Mouse (Mus musculus): ENCODE measurements at regions not wholly inside any gene's neighbourhood (a gene's known extent, or its start where the extent isn't known, plus 50 kb on each side); places are given as distances from the start of the nearest gene placed in this dataset.

- H3K4me2 ChIP-seq (ENCODE audit: low read depth, low read length): no peak overlapping the region
- H3K4me3 ChIP-seq (replicated peaks; ENCODE audit: low read length): no peak overlapping the region
- no peaks in the 10 kb centered on the region for H3K36me3 ChIP-seq (ENCODE audit: control insufficient read depth, insufficient read depth, low read length)
- no peak overlapping the region for H3K27ac ChIP-seq (ENCODE audit: low read length)
- WGBS: 46% methylated on average over 3 of the region's 3 CpGs
- no peak overlapping the region for H3K9ac ChIP-seq (ENCODE audit: low read length)
- H3K9me3 ChIP-seq (replicated peaks; ENCODE audit: control insufficient read depth, low read length): no peaks in the 10 kb centered on the region
- ATAC-seq (ENCODE audit: insufficient read depth, low FRiP score): no peak
- no peaks in the 10 kb centered on the region for H3K27me3 ChIP-seq (ENCODE audit: control insufficient read depth, insufficient read depth, low read length)
- H3K4me1 ChIP-seq (ENCODE audit: control insufficient read depth, insufficient read depth, low read length): no peaks in the 10 kb centered on the region
Measured at GRCm38 (mm10) chr2:123409075-123409474, 644.0 kb downstream of the Sqor start.

GRCm38 (mm10) chr2:123458034-123458677 lies 631.6 kb upstream of the Sema6d start:
- Histone ChIP-seq H3K27ac (ENCODE audit: low read length) (no peak overlapping the region), H3K4me3 (replicated peaks; ENCODE audit: low read length) (no peak overlapping the region), H3K27me3 (ENCODE audit: control insufficient read depth, insufficient read depth, low read length) (no peaks in the 10 kb centered on the region), H3K9me3 (replicated peaks; ENCODE audit: control insufficient read depth, low read length) (no peaks in the 10 kb centered on the region), H3K4me2 (ENCODE audit: low read depth, low read length) (no peak overlapping the region), H3K36me3 (ENCODE audit: control insufficient read depth, insufficient read depth, low read length) (no peaks in the 10 kb centered on the region), H3K9ac (ENCODE audit: low read length) (no peak overlapping the region), H3K4me1 (ENCODE audit: control insufficient read depth, insufficient read depth, low read length) (no peaks in the 10 kb centered on the region)
- WGBS: 41% methylated on average over 5 of the region's 5 CpGs
- no peak for ATAC-seq (ENCODE audit: insufficient read depth, low FRiP score)

- H3K4me2 ChIP-seq (ENCODE audit: low read depth, low read length): no peak overlapping the region
- 58% methylated on average over 2 of the region's 2 CpGs for WGBS
- H3K4me1 ChIP-seq (ENCODE audit: control insufficient read depth, insufficient read depth, low read length): no peaks in the 10 kb centered on the region
- H3K27me3 ChIP-seq (ENCODE audit: control insufficient read depth, insufficient read depth, low read length): no peaks in the 10 kb centered on the region
- H3K36me3 ChIP-seq (ENCODE audit: control insufficient read depth, insufficient read depth, low read length): no peaks in the 10 kb centered on the region
- no peaks in the 10 kb centered on the region for H3K9me3 ChIP-seq (replicated peaks; ENCODE audit: control insufficient read depth, low read length)
- no peak for ATAC-seq (ENCODE audit: insufficient read depth, low FRiP score)
- no peak overlapping the region for H3K9ac ChIP-seq (ENCODE audit: low read length)
- H3K27ac ChIP-seq (ENCODE audit: low read length): no peak overlapping the region
- no peak overlapping the region for H3K4me3 ChIP-seq (replicated peaks; ENCODE audit: low read length)
Measured at GRCm38 (mm10) chr2:123473840-123474239, 615.9 kb upstream of the Sema6d start.

DNA sequence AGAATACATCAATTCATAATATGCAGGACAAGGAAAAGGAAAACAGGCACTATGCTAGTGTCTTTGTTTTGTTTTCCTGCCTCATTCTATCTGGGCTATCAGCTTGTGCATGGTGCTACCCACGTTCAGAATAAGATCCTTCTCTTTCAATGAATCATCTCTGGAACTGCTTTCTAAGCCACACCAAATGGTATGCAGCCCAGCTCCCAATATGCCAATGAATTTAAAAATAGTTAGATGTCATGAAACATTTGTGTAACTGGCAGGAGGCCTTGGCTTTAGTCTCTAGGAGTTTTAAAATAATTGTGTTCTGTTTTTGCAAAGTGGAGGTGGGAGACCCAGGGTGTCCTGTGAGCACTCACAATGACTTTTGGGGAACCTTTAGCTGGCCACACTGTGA lies 603.1 kb upstream of the Sema6d start:
- no peak for ATAC-seq (ENCODE audit: insufficient read depth, low FRiP score)
- Histone ChIP-seq H3K9ac (ENCODE audit: low read length) (no peak overlapping the region), H3K9me3 (replicated peaks; ENCODE audit: control insufficient read depth, low read length) (no peaks in the 10 kb centered on the region), H3K4me2 (ENCODE audit: low read depth, low read length) (no peak overlapping the region), H3K36me3 (ENCODE audit: control insufficient read depth, insufficient read depth, low read length) (no peaks in the 10 kb centered on the region), H3K4me1 (ENCODE audit: control insufficient read depth, insufficient read depth, low read length) (no peaks in the 10 kb centered on the region), H3K4me3 (replicated peaks; ENCODE audit: low read length) (no peak overlapping the region), H3K27ac (ENCODE audit: low read length) (no peak overlapping the region), H3K27me3 (ENCODE audit: control insufficient read depth, insufficient read depth, low read length) (no peaks in the 10 kb centered on the region)
- WGBS: 34% methylated on average over 1 of the region's 1 CpGs

DNA sequence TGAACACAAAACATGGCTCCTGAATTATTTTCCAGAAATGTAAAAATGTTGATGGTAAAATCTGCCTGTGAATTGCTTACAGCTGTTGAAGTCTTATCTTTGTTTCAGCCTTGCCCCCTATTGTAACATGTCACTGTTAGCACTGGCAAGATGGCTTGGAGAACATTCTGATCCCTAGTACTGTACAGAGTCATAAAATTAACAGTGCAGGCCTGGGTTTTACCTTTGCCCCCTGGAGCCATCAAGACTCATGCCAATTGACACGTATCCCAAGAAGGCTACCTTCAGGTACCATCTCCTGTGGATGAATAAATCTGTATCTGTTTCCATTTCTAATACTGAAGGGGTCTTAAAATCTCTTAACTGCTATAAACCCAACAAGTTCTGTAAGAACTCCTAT lies 583.6 kb upstream of the Sema6d start:
- Histone ChIP-seq H3K36me3 (ENCODE audit: control insufficient read depth, insufficient read depth, low read length) (no peaks in the 10 kb centered on the region), H3K27ac (ENCODE audit: low read length) (no peak overlapping the region), H3K4me2 (ENCODE audit: low read depth, low read length) (no peak overlapping the region), H3K9me3 (replicated peaks; ENCODE audit: control insufficient read depth, low read length) (no peaks in the 10 kb centered on the region), H3K9ac (ENCODE audit: low read length) (no peak overlapping the region), H3K4me3 (replicated peaks; ENCODE audit: low read length) (no peak overlapping the region), H3K4me1 (ENCODE audit: control insufficient read depth, insufficient read depth, low read length) (no peaks in the 10 kb centered on the region), H3K27me3 (ENCODE audit: control insufficient read depth, insufficient read depth, low read length) (no peaks in the 10 kb centered on the region)
- no peak for ATAC-seq (ENCODE audit: insufficient read depth, low FRiP score)
- 84% methylated on average over 1 of the region's 1 CpGs for WGBS

GRCm38 (mm10) chr2:123507095-123507494 lies 582.7 kb upstream of the Sema6d start:
- H3K27ac ChIP-seq (ENCODE audit: low read length): no peak overlapping the region
- no peaks in the 10 kb centered on the region for H3K4me1 ChIP-seq (ENCODE audit: control insufficient read depth, insufficient read depth, low read length)
- no peaks in the 10 kb centered on the region for H3K27me3 ChIP-seq (ENCODE audit: control insufficient read depth, insufficient read depth, low read length)
- no peak overlapping the region for H3K4me3 ChIP-seq (replicated peaks; ENCODE audit: low read length)
- H3K9me3 ChIP-seq (replicated peaks; ENCODE audit: control insufficient read depth, low read length): no peaks in the 10 kb centered on the region
- H3K9ac ChIP-seq (ENCODE audit: low read length): no peak overlapping the region
- no peak overlapping the region for H3K4me2 ChIP-seq (ENCODE audit: low read depth, low read length)
- H3K36me3 ChIP-seq (ENCODE audit: control insufficient read depth, insufficient read depth, low read length): no peaks in the 10 kb centered on the region
- no peak for ATAC-seq (ENCODE audit: insufficient read depth, low FRiP score)

DNA sequence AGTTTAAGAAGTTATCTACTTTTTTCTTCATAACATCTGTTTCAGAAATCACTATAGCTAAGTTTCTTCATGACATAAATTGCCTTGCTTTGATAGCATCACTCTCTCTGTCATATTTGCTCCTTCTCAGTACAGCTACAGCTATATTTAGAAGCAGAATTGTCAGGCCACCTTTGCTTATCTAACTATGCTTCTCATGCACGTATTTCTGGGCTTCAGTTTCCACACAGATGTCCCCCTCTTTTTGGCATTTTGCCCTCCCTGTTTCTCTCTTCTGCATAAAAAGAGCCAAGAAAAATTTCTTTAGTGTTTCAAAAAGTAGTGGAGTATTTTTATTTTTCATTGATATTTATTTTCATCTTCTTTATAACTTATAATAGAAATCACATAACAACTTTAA lies 560.9 kb upstream of the Sema6d start:
- H3K36me3 ChIP-seq (ENCODE audit: control insufficient read depth, insufficient read depth, low read length): no peaks in the 10 kb centered on the region
- 51% methylated on average over 1 of the region's 1 CpGs for WGBS
- no peak overlapping the region for H3K4me3 ChIP-seq (replicated peaks; ENCODE audit: low read length)

GRCm38 (mm10) chr2:123532946-123533791 lies 556.6 kb upstream of the Sema6d start:
- no peak overlapping the region for H3K4me2 ChIP-seq (ENCODE audit: low read depth, low read length)
- no peaks in the 10 kb centered on the region for H3K4me1 ChIP-seq (ENCODE audit: control insufficient read depth, insufficient read depth, low read length)
- ATAC-seq (ENCODE audit: insufficient read depth, low FRiP score): no peak
- H3K36me3 ChIP-seq (ENCODE audit: control insufficient read depth, insufficient read depth, low read length): no peaks in the 10 kb centered on the region
- H3K27ac ChIP-seq (ENCODE audit: low read length): no peak overlapping the region
- no peaks in the 10 kb centered on the region for H3K27me3 ChIP-seq (ENCODE audit: control insufficient read depth, insufficient read depth, low read length)
- no peak overlapping the region for H3K9ac ChIP-seq (ENCODE audit: low read length)
- H3K9me3 ChIP-seq (replicated peaks; ENCODE audit: control insufficient read depth, low read length): no peaks in the 10 kb centered on the region
- no peak overlapping the region for H3K4me3 ChIP-seq (replicated peaks; ENCODE audit: low read length)
- WGBS: 80% methylated on average over 9 of the region's 9 CpGs

More for the DNA sequence above, 560.9 kb upstream of the Sema6d start:
- Histone ChIP-seq H3K27me3 (ENCODE audit: control insufficient read depth, insufficient read depth, low read length) (no peaks in the 10 kb centered on the region), H3K9ac (ENCODE audit: low read length) (no peak overlapping the region), H3K9me3 (replicated peaks; ENCODE audit: control insufficient read depth, low read length) (no peaks in the 10 kb centered on the region), H3K27ac (ENCODE audit: low read length) (no peak overlapping the region), H3K4me1 (ENCODE audit: control insufficient read depth, insufficient read depth, low read length) (no peaks in the 10 kb centered on the region), H3K4me2 (ENCODE audit: low read depth, low read length) (no peak overlapping the region)
- ATAC-seq (ENCODE audit: insufficient read depth, low FRiP score): no peak

GRCm38 (mm10) chr2:123551249-123551850 lies 538.4 kb upstream of the Sema6d start:
- H3K27ac ChIP-seq (ENCODE audit: low read length): no peak overlapping the region
- ATAC-seq (ENCODE audit: insufficient read depth, low FRiP score): no peak
- 44% methylated on average over 1 of the region's 1 CpGs for WGBS
- no peaks in the 10 kb centered on the region for H3K4me1 ChIP-seq (ENCODE audit: control insufficient read depth, insufficient read depth, low read length)
- H3K4me3 ChIP-seq (replicated peaks; ENCODE audit: low read length): no peak overlapping the region
- no peaks in the 10 kb centered on the region for H3K27me3 ChIP-seq (ENCODE audit: control insufficient read depth, insufficient read depth, low read length)
- no peak overlapping the region for H3K9ac ChIP-seq (ENCODE audit: low read length)
- H3K9me3 ChIP-seq (replicated peaks; ENCODE audit: control insufficient read depth, low read length): no peaks in the 10 kb centered on the region
- no peak overlapping the region for H3K4me2 ChIP-seq (ENCODE audit: low read depth, low read length)
- H3K36me3 ChIP-seq (ENCODE audit: control insufficient read depth, insufficient read depth, low read length): no peaks in the 10 kb centered on the region
